Mouse (Mus musculus) bone marrow, adult 2 months (tissue): Measurements from ENCODE around the gene Psmb8.

ENCODE experiments used
- CTCF ChIP-seq: fragments of 200-500 bp; IDR thresholded peaks from 2 replicates; pipeline ENCODE4 v1.5.1; 2011; ENCODE audit warnings: low read length, control low read depth; ENCODE audit not compliant: control insufficient read depth, insufficient read depth
- POLR2A ChIP-seq: fragments of 200-500 bp; IDR thresholded peaks from 2 replicates; pipeline ENCODE4 v1.6.1; 2011; ENCODE audit warnings: low read depth, mild to moderate bottlenecking, control low read depth, low read length, borderline replicate concordance; ENCODE audit not compliant: control insufficient read depth

DNA sequence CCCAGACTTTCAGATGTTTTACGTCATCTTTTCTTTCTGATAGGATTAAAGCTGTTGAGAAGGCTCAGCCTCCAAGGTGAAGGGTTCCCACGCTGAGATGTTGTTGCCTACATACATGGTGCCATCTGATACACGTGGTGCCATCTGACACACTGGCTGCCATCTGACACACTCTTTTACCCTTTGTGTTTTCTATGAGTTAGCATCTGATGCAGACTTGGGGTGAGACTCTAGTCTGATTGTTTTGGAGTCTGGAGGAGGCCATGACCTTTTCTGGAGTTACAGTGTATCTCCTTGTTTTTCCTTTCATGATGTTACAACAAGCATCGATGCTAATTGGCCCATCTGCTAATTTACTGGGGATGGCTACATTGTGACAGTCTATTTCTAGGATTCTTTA is 47.1 kb downstream of the Psmb8 start:
- no peak for TF ChIP-seq CTCF
- TF ChIP-seq POLR2A = no peak
